Mouse (Mus musculus): ENCODE results near the gene Col3a1.

Col3a1 gene

DNA sequence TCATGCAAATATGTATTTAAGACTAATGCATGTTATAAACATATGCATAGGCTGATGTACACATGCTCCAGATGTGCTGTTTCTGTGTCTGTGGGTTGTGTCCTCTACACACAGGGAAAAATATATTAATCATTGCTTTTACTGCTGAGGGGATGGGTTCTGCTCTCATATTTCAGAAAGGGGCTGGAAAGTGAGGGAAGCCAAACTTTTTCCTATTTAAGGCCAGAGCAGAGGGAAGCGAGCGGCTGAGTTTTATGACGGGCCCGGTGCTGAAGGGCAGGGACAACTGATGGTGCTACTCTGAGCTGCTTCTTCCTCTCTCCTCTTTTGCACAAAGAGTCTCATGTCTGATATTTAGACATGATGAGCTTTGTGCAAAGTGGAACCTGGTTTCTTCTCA is at the start of gene Col3a1:
Col3a1 (plus strand) TSS at position 151 of the 400 bp plus-strand sequence.
- no peak for DNase-seq (ENCODE audit: low spot score)

DNA sequence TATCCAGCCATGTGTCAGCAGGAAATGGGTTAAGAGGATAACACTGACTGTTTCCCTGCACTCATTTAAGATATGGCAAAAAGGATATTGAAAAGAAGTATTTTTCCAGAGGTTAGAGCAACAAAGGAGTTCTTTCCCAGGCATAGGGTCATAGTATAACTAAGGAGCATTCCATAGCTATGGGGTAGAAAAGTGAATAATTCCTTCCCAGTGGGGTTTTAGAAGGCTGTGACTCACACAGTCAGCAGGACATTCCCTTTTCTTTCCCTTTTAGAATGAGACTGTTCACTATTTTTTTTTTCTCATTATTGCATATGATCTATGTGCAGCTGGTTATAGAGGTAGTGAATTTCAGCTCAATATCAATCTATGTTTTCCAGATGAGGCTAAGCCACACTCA is 41.9 kb upstream of the Col3a1 start:
- no peak for DNase-seq (ENCODE audit: low spot score)

DNA sequence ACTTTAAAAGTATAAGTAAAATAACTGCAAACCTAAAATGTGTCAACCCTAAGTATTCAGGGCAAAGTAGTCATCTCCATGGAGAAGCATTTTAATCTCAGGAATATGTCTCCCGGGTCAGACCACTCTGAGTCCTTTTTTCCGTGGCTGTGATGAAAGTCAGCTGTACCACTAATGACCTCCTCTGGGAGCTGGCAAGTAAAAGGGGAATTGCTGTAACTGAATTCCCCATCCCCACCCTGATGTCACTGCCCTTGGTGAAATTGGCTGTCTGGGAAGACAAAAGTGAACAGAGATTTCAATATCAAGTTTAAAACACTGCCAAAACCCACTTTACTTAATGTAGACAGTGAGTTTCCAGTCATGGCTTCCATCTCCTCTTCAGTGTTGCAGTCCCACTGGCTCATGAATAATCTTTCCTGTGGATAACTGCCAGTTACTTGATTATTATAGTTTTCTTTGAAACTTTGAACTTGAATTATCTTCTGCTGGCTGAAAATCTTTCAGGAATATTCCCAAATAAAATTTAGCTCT is 35.3 kb upstream of the Col3a1 start:
- no peak for DNase-seq (ENCODE audit: low spot score)

DNA sequence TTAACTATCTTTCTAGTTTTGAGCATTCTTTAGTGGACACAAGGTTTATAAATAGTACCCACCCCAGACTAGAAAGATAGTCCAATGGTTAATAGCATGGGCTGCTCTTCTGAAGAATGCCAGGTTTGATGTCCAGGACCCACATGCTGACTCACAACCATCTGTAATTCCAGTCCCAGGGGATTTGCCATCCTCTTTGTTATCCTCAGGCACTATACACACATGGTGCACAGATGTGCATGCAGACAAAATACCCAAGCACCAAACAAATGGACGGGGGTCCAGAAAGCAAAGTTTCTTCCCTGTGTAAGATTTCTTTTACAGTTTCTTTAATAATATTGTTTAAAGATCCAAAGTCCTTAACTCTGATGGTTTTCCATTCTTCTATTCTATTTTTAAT is 23.4 kb upstream of the Col3a1 start:
- no peak for DNase-seq (ENCODE audit: low spot score)

DNA sequence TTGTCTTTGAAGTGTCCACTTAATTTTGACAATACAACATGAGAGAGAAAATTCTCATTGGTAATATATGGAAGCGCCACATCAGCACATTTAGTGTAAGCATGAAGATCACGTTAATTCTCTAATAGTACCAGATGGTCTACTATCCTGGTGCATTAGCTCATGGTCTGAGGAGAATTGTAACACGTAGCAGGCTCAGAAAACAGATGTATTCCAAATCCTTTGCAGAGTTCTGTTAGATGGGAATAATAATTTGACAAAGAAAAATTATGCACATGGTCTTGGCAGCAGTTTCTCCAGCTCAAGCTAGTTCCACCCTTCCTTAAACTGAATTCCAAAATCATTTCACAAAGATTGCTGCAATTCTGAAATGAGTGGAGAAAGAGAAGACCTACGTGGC is 21.3 kb upstream of the Col3a1 start:
- DNase-seq (ENCODE audit: low spot score): no peak

DNA sequence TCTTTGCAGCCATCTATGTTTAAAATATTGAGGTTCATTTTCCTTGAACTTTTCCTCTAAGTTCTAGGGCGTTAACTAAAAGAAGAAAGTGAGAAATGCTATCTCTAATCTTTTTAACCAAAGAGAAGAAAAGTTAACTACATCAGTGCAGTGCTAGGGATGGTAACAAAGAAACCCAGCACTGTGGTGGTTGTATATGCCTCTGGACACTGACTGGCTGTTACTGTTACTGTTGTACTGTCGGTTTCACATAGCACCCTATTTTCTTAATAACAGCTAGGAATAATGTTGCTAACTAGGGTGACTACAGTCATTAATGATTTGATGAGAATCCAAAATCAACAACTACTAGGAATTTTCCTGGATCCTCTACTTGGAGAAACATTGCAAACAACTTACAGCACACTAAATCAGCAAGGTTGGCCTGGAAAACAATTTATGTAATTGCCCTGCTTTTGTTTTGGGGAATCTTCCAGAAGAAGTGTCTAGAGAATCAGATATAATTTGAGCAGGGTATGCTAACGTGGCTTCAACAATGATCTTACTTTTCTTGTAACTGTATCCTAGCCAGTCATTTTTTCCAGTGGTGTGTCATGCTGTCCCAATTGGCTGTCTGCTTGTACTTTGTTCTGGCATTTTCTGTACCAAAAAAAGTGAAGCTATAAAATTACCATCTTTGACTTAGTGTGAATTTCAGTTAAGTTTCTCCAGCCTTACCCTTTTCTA is 11.8 kb upstream of the Col3a1 start:
- DNase-seq (ENCODE audit: low spot score): no peak

DNA sequence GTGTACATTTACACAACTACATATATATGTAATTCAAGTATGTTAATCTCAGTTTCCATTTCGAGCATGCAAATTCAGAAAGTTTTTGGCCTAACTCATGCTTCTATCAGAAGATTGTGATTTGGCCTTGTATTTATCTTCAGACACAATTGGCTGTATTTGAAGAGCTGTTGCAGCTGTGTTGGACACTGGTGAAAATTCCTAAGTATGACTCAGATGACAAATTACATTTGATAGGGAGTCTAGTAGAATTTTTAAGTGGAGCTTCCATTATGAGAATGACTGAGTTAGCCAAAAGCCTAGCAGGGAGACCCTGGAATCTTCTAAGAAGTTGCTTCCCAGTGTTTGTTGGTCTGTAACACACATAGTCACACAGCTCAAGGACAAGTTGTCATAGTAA is 7.1 kb upstream of the Col3a1 start:
- no peak for DNase-seq (ENCODE audit: low spot score)

DNA sequence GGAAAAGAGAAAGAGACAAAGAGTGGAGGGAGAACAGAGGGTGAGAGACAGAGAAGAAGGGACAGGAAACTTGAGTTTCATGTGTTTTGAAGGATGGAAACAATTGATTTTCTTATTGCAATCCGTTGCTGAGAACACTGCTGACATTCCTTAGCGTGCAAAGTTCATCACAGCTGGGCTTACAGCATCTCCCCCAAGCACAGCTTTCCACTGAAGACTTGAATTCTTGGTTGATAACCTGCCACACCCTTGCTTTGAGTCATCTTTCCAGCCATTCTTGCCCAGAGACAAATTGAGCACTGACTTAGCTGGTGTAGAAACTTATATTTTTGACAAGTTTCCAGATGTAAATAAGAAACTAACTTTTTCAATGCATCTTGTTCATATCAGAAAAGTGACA is 2.3 kb upstream of the Col3a1 start:
- DNase-seq (ENCODE audit: low spot score): no peak

DNA sequence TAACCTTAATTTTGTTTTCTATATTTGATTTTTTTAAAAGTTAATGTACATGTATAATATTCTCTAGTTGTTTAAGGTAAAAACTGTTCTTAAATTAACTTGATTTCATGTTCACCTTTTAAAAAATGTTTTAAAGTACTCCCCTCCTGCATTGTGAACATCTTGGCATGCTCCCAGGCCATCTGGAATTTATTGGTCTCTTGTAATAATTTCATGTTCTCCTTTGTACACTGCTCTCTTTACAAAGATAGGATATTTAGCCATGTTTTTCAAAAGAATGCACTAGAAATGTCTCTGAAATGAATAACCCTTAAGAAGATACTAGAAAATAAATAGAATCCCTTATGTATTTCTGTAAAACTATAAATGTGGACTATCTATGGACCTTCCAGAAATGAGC is 624 bp downstream of the Col3a1 start:
- no peak for DNase-seq (ENCODE audit: low spot score)

DNA sequence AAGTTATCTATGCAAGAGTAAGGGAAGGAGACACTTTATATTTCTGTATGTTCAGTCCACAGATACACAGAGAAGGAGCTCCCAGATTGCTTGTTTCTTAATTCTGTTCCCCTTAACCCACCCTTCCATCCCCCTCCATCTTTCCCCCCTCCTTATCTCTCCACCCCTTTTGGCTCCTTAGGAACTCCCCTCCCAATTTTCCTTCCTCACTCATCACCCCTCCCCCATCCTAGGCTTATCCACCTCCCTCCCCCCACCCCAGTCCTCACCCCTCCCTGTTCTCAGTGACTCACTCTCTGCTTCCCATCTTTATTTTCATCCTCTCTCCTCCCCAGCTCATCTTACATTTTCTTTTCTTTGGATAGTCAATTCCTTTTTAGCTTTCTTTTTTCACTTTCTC is 1.5 kb downstream of the Col3a1 start:
- no peak for DNase-seq (ENCODE audit: low spot score)

DNA sequence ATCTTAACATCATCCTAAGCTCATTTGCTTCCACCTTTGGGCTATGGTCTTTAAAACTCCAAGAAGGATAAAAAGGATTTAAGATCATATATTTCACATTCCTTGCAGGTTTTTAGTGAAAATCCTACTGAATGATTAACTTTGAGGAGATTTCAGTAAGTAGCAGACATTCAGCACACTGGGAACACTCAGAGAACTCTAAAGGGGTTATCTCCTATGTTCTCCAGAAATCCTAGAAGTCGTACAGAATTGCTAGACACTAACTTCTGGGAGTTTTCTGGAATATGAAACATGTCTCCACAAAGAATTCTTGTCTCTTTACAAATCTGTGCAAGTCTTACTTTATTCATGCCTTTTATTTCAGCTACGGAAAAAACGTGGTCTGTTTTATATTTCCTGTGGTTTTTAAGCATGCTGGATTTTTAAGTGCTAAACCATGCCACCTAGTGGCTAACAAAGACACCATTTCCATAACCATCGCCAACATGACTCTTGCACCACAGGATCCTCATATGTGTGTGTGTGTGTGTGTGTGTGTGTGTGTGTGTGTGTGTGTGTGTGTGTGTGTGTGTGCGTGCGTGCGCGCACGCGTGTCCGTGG is 2.5 kb downstream of the Col3a1 start:
- DNase-seq (ENCODE audit: low spot score): no peak

DNA sequence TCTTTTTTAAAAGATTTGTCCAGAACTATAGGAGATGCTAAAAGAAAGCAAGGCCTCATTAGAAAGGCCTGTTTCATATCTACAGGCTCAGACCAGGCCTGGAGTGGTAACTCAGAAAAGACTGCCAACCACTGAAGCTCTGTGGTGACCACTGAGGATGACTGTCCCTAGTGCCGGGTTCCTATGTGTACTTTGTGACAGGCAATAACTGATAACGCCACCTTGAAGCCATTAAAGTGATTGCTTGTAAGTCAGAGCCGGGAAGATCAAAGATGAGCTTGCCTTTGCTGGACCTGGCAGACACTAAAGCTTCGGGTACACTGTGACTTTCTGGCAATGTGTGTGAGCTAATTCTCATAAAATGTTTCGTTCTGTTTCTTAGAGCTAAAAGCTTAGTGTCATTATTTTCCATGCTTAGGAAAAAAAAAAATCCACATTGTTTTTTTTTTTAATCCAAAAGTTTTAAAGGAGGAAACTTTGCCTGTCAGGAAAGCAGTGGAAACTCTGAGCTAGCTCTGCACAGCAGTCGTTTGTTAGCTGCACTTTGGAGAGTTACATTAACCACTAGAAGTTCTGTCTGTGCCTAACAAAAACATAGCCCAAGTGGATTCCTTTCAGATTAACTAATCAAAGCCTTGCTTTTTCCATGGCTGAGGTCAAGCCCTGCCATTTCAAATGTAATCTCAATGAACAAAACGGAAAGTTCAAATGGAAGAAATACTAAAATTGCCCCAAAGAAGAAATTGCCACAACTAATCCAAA is 4.6 kb downstream of the Col3a1 start:
- DNase-seq (ENCODE audit: low spot score): no peak

DNA sequence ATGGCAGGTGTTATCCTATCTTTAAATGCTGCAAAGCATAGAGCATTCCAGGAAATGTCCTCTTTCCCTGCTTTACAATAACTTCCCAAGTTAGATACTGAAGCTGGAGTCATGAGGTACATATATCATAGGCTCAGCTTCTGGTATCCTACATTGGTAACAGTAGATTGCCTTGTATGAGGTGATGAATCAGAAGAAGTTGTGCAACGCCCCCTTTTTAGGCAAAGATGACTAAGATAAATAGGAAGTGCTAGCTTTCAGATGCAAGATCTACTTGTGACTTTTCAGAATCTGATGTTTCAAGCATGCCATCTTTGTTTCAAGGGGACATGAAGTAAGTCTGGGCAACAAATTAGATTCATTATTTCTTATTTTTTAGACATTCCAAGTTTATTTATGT is 6.9 kb downstream of the Col3a1 start:
- no peak for DNase-seq (ENCODE audit: low spot score)

DNA sequence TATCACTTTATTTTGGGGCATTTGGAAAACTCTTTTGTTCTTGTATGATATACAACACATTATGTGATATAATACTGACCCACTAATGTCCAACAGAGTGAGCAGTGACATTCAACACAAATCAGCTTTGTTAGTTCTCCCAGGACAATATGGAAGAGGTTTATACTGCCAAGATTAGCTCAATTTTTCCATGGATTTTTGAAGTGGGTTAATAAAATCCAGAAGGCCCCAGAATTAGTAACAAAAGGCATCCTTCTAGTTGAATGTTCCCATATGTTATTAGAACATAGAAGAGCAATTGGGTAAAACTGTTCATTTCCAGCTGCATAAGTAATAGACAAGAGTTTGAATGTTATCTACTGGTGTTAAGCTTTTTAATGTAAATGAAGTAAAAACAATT is 9.5 kb downstream of the Col3a1 start:
- DNase-seq (ENCODE audit: low spot score): no peak

DNA sequence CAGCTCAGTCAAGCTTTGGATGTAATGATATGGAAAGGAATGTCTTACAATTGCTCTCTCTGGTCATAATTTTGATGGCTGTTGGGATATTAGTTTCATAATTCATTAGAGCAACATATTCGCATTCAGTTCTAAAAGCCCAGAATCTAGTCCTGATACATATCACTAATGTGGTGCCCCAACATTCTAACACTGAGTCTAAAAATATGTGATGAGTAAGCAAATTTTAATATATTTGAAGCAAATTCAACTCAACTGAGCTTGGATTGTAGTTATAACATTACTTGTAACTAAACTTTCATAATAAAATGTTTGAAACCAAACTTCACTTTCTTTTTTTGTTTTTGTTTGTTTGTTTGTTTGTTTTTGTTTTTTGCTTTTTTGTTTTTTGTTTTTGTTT is 17.8 kb downstream of the Col3a1 start:
- no peak for DNase-seq (ENCODE audit: low spot score)

DNA sequence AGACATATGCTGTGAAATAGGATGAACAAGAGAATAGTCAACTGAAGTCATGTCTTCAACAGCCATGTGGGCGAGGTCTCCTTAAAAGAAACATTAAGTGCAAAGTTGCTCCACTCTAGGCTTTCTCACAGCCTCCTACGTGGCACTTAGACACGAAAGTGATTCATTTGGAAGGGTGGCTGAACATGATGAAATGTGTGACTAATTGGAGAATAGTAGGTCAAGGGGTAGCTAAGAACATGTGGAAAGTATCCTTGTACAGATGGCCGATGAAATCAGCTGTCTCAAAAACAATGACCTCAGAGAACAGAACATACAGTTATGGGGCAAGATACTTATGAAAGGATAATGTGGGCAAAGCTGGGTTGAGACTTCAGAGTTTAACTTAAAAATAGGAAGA is 44.6 kb downstream of the Col3a1 start:
- DNase-seq (ENCODE audit: low spot score): no peak

DNA sequence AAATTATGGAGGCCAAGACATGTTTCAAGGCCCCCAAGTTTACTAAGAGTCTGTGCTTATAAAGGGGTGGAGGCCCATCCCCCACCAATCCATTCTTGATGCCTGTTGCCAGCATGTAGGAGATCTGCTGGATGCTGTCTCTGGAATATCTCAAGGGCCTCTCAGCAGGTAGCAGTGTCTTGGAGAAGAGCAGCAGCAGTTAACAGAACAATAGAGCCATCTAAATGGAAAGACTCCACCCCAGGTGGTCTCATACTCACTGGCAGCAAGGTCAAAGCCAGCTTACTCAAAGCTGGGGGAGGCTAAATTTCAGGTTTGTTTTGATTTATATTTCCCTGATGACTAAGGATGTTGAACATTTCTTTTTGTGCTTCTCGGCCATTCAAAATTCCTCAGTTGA is 46.7 kb downstream of the Col3a1 start:
- no peak for DNase-seq (ENCODE audit: low spot score)

DNA sequence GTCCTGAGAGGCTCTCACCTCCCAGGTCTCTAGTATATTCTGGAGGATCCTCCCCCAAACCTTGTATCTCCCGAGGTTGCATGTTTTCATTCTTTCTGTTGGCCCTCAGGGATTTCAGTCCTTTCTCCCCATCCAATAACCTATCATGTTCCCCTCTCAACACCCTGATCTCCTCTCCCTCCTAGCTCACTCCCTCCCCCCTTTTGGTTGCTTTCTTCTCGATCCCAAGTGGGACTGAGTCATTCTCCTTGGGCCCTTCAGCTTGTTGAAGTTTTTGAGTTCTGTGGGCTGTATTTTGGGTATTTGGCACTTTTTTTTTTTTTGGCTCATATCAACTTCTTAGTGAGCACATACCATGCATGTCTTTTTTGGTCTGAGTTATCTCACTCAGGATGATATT is 47.8 kb downstream of the Col3a1 start:
- no peak for DNase-seq (ENCODE audit: low spot score)

DNA sequence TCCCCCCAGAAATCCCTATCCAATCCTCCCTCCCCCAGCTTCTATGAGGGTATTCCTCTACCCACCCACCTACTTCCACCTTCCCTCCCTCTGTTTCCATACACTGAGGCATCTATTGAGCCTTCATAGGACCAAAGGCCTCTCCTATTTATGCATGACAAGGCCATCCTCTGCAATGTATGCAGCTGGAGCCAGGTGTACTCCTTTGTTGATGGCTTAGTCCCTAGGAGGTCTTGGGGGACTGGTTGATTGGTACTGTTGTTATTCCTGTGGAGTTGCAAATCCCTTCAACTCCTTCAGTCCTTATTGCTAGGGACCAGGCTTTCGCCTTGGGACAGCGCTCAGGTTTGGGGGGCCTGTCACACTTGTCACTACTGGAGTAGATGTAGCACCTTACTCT is 48.3 kb downstream of the Col3a1 start:
- DNase-seq (ENCODE audit: low spot score): no peak

DNA sequence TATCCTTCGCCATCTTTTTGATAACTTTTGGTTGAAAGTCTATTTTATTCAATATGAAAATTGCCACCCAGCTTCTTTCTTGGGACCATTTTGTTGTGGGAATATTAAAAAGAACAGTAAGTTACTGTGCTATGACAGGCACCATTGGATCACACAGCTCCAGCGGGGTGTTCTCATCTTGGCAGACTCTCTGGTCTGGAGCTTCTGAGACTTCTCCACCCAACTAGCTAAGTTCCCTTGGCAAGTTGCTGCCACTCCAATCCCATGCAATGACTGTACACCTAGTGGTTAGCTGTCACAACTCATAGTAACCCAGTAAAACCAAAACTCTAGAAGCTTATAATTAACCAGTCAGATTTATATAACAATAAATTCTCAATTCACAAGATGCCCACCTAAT is 51.9 kb downstream of the Col3a1 start:
- no peak for DNase-seq (ENCODE audit: low spot score)

DNA sequence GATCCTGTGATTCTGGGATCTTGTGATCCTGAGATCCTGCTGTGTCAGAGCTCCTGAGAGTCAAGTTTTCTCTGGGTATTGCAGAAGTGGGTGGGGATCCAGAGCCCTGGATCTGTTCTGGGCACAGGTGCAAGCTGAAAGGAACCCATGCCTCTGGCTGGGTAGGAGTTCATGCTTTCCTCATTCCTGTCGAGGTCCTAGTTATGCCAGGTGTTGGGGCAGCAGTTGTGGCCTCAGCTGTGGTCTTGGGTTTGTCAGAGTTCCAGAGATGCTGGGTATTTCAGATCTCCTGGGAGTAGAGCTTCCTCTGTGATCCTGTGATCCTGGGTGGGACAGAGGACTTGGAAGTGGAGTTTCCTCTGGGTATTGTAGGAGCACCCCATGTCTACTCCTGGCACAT is 54.1 kb downstream of the Col3a1 start:
- no peak for DNase-seq (ENCODE audit: low spot score)

DNA sequence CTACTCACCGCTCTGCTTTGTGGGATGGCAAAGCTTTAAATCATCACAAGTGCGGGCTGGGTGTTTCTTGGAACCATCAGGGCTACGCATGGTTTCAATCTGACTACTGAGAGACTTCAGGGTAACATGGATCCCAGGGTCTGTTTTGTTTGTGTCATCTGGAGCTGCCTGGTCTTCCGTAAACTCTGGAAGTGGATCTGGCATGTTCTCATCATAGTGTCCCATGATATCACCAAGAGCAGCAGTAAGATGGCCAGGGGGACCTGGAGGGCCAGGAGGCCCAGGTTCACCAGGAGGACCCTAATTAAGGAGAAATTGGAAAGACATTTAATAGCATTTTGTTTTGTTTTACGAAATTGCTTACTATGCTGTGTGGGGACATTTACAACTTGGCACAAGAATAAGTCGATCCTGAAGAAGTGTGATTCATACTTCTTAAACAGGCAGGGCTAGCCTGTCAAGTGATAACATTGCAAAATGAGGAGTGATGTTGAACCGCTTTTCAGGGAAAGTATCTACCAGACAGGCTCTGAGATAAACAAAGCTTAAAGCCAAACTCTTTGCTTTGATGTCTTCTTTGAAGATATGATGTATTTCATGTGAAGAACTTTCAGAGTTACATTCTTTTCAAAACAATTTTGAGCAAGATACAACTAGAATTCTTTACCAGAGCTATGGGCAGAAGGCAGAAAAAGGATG is 68.8 kb downstream of the Col3a1 start:
- no peak for DNase-seq (ENCODE audit: low spot score)

DNA sequence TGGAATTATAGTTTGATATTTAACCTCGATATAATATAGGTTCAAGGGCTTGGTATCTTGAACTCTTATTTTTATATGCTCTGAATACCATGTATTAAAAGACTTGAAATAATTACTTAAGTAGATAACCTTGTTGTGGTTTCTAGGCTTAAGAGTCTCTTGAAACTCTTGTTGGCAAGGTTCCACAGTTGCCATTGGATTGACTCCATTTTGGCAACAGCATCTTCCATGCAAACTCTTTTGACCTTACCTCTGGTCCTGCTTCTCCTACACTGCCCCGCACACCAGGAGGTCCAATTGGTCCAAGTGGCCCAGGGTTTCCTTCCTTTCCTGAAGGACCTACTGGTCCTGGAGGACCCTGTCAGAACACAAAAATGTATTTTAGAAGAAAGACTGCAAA is 70.5 kb downstream of the Col3a1 start:
- DNase-seq (ENCODE audit: low spot score): no peak
